Mouse (Mus musculus) layer of hippocampus, postnatal 14 days (tissue): Measurements from ENCODE around the gene Clcn6. TPM values are rescaled to one million over a fixed set of nuclear protein-coding genes. Genes with fewer than 3 reads are reported as not detected.

Experiments used
- DNase-seq, 2 experiments: peaks; one replicate each; pipeline ENCODE4 v3.0.0; 2021 to 2022; ENCODE audit warnings: low spot score in 2 of 2, mixed read lengths in 1 of 2
- total RNA-seq, 2 experiments: library from RNA; stranded (reverse); gene quantifications; 2 replicates each; pipeline ENCODE4 v1.2.3; 2021

Gene Clcn6
- total RNA-seq, 2 experiments from 2014 or later: 64.2 to 65.0 TPM

DNA sequence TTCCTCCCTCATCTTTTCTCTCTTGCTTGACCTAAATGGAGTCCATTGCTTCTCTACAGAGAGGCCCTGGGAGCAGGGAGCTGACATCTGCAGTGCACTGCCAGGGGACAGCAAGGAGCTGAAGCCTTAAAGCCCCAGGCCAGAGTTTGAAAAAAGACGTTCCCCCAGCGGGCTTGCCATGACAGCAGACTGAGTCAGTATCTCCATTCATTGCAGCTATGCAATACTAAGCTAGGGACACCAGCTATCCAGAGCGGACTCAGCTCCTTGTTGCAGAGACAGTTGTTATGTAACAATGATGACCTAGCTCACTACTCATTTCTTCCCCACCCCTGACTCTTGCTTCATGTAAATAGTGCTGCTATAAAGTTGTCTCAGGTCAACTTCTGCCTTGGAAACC is 43.3 kb downstream of the Clcn6 start:
- no peak for DNase-seq

DNA sequence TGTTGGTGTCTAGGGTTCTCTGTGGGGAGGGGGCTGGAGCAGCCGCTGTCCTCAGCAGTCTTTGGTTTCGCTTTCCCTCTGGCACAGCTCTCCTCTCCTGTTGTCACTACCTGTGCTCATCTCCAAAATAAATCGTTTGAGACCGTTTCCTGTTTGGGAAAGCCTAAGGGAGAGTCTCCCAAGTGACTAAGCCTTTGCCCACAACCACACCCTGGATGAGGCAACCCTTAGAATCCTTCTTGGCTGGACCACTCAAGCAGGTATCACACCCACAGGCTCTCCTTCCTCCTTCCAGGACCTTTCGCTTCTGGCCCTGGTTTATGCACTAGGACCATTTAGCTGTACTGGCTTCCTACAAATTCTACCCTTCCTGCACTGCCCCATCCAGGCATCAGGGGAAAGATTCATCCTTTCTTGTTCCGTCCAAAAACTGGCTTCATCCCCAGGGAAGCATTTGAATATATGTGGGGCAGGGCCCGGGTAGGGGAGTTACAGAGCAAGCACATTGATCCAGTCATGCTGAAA is 45.0 kb downstream of the Clcn6 start:
- DNase-seq: no peak

DNA sequence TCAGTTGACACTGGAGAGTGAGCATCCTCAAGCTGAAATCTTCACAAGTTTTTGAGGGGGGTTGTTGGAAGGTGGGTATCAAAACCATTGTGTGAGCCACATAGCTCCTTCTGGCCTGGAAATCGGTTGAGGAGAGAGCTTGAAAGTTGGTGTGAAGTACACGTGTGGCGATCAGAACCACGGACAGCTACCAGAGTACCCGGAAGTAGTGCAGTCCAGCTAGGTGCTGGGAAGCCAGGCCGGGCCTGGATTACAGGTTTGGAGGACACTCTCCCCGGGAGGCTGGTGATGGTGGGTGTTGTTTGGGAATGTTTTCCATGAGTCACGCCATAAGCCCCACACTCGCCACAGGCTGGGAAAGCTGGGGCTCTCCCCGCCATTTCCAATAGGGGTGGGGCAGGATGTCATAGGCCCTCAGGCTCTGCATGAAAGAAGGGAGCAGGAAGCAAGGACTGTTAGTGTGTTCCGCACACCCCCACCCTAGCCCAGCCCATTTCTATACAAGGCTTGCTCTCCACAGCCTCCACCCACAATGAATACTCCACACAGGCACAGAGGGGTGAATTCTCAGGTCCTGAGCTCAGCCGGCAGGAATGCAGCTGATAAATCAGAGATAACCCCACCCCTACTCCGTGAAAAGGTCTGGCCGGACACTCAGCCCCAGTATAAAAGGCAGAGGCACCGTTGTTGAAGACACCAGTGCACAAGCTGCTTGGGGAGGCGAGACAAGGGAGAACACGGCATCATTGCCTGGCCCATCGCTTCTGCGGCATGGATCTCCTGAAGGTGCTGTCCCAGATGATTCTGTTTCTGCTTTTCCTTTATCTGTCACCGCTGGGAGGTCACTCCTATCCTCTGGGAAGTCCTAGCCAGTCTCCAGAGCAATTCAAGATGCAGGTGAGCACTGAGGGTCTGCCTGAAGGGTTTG is 53.2 kb downstream of the Clcn6 start, which contains the start of gene Nppb:
TSS of gene Nppb (plus strand) at position 584 of the 928 bp plus-strand sequence.
- no peak for DNase-seq

DNA sequence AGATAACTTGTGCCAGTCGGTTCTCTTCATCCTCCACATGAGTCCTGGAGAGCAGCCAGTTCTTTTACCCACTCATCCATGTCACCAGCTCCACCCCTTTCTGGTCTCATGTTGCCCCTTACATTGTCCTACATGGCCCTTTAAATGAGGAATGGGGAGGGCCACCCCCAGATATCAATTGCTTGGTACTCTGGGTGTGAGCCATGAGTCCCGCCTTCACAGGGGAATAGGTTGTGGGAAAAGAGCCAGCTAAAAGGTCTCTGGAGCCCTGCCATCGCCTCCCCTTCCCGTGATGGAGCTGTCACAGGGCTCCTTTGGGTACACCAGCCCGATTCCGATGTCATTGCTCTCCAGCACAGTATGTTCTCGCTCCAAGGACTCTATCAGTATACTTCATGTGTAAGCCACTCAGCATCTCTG is 59.2 kb downstream of the Clcn6 start:
- no peak for DNase-seq

DNA sequence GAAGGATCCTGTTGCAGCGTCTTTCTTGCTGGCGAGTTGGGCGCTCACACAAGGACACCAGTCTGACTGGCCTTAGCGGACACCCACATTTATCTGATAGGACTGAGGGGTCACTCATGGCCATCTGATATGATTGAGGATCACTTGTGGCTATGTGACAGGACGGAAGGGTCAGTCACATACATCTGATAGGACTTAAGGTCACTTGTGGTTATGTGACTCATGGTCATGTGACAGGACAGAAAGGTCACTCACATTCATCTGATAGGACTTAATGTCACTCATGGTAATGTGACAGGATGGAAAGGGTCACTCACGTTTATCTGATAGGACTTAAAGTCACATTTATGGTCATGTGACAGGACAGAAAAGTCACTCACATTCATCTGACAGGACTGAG is 60.2 kb downstream of the Clcn6 start:
- no peak for DNase-seq

DNA sequence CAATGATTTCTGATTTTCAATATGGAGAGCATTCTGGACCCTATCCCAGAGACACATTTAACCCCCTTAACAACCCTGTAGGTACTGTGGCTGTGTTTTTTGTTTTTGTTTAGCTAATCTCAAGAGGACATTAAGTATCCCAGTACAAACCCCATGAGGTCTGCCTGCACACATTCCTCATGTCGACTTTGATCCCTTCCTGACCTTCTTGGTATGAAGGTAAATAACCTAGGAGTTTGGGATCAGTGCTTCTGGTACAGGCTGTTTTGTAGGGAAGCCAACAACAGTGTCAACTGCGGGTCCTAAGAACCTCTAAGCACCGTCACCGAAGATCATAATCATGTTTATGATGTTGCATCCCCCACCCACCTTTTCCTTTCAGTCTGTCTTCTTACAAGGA is 60.9 kb downstream of the Clcn6 start:
- no peak for DNase-seq

DNA sequence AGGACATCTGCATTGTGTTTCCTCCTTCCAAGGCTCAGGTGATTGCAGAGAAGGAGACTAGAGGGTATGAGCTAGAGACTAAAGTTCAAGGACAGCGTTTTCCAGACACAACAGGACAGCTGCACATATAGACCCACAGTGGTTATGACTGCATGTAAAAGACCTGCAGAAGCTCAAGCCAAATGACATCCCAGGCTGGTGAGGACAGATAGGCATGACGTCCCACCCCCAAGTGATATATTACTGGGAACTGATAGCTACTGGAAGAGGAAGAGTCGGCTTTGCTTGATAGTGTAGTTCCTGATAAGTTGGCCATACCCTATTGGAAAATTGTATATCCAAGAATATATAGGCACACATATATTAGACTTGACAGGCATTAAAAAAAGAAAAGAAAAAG is 62.4 kb downstream of the Clcn6 start:
- no peak for DNase-seq

DNA sequence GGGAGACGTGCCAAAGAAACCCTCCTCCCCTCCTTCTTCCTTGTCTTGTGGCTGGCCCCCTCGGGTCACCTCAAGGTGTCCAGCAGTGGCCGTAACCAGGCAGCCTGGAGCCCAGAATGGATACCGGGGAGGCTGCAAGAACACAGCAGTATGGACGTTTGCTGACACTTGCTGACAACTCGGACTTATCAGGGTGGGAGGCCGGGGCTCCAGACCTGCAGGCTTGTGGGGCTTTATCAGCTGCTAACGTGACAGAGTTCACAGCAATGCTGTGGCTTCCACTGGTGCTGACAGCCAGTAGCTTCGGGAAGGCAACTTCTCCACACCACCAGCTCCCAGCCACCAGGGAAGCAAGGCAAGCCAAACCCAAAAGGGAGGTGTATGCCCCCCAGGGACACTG is 69.3 kb downstream of the Clcn6 start:
- no peak for DNase-seq

DNA sequence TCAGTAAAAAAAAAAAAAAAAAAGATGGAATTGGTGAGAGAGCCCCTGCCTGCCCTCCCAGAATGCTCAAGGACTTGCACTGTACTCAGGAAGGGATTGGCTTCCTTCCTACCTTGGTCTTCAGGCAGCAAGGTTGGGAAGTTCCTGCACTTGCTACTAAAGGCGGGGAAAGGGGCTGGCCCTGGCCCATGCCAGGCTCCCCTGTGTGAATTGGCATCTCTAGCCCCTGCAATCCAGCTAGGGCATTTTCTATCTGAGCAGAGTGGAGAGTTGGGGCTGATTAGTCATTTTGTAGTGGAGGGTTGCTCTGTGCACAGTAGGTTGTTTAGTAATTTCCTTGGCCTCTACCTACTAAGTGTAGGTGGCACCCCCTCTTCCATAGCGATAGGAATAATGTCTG is 69.8 kb downstream of the Clcn6 start:
- no peak for DNase-seq

DNA sequence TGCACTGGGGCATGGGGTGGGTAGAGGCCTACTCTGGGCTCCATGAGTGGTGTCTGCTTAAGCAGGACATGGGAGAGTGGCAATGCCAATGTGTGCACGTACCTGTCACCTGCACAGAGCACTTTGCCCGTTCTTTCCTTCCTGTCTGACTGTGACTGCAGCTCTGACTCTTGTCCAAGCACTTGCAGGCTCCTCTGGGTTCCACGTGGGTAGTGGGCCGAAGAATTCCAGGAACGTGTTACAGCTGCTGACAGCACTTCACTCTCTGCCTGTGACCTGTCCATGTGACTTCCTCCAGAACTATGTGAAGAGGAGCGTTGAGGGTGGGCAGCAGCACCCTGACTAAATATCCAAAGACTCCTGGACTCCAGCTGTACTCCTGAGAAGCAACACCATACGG is 72.9 kb downstream of the Clcn6 start:
- no peak for DNase-seq

DNA sequence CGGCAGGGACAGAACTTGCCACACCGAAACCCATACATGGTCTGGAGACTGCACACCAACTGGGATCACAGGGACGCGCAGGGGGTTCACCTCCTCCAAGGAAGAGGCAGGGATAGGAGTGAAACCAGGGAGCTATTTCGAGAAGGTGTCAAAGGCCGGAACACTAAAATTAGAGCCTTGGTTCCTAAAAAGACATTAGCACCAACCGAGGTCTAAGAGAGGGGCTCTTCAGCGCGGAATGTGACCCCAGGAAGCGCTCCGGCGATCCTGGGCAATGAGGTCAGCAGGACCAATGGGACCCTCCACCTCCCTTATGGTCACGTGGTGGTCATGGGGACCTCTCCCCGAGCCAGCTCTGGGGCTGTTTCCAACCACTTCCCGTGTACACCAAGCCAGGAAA is 75.0 kb downstream of the Clcn6 start:
- DNase-seq: no peak

DNA sequence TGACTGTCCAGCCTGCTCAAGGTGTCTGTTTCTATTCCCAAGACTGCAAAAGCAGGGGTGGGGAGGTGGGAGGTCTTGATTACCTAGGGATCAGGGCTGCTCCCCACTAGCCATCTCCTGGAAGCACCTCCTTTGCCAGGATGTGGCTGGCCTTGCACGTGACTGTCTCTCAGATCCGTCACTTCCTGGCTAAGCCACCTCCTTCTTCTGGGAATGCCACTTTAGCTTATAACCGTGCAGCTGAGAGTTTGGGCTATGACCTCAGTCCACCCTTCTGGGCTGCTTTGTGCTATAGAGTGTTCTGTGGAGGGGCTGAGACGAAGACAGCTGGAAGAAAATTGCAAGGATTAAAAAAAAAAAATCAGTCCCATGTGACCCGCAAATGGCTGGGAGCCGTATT is 75.8 kb downstream of the Clcn6 start:
- no peak for DNase-seq

DNA sequence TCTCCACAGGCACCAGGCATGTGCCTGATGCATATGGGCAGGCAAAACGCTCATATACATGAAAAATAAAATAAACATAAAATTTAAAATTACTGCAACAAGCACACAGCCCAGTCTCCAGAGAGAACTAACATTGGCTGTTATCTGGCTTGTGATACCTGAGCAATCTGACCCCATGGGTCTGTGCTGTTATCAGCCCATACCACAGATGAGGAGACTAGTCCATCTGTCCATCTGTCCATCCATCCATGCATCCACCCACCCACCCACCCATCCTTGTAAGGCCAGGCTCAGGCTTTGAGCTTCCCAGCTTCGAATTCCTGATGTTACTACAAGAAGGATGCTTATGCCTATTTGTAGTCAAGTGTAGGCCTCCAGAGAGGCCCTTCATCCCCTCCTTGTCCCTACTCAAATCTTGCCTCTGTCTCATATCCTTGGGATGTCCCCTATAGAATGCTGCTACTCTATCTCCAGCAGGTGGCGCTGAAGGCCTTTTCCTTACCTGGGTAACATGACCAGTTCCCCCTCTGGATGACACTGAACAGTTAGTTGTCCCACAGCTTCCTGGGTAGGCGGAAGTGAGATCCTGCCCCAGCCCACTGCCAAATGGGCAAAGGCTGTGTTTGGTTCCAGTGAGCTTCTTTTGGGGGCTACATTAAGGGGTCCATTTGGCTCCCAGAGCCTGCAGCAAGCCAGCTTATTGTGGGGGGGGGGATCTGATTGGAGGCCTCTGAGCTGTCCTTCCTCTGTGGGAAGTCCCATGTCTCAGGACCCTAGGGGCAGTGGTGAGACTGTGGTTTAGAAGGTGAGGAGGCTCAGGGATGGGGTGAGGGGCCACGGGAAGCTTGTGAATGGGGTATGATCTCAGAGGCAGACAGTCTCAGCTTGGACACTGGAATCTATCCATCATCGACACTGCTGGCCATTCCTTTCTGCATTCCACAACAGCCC is 78.5 kb downstream of the Clcn6 start:
- DNase-seq: peak in 1 of 2 experiments; percentile 65

DNA sequence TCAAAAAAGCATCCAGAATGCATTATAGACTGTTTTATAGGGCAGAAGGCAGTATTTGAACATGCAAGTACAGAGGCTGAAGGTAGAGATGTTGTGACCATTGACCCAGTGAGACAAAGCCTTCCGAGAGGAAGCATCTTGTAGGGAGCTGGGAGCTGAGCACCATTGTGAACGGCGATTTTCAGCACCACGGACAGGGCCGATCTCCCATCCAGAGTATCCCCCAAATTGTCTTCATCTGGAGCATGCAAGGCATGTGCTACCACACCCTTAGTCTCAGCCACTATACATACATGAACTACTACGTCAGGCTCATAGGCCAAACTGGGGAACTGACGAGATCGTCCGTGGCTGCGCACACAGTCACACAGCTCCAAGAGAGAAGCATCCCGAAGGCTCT is 81.5 kb downstream of the Clcn6 start:
- no peak for DNase-seq

Other genes starting within 250 kb of the Clcn6 start
- 1 to 10 TPM; 2.8 to 3.1 TPM for gene Zfp984, start 229.0 kb downstream of the Clcn6 start, total RNA-seq
- 10 to 100 TPM; 16.0 to 16.9 TPM for gene Zfp933, start 190.5 kb downstream of the Clcn6 start, total RNA-seq
- 10 to 100 TPM; 20.6 to 21.5 TPM for gene Miip, start 170.0 kb downstream of the Clcn6 start, total RNA-seq
- gene Fv1, start 169.8 kb downstream of the Clcn6 start, total RNA-seq: 1 to 10 TPM; 7.2 to 8.9 TPM
- gene Mfn2, start 134.1 kb downstream of the Clcn6 start, total RNA-seq: 100 to 1,000 TPM; 188 to 200 TPM
- 10 to 100 TPM; 26.7 to 28.4 TPM for gene Plod1, start 102.1 kb downstream of the Clcn6 start, total RNA-seq
- 10 to 100 TPM; 27.7 to 28.8 TPM for gene 2510039O18Rik, start 97.9 kb downstream of the Clcn6 start, total RNA-seq
- gene Nppb, start 53.0 kb downstream of the Clcn6 start, total RNA-seq: not detected
- gene Nppa, start 38.1 kb downstream of the Clcn6 start, total RNA-seq: under 1 TPM; 0.45 to 0.92 TPM
- gene Mthfr, start 256 bp upstream of the Clcn6 start, total RNA-seq: 10 to 100 TPM; 25.6 to 26.4 TPM
- gene Agtrap, start 49.2 kb upstream of the Clcn6 start, total RNA-seq: 1 to 10 TPM; 8.9 to 9.0 TPM
- gene Mad2l2, start 91.6 kb upstream of the Clcn6 start, total RNA-seq: 10 to 100 TPM; 19.8 to 22.1 TPM
- gene Draxin, start 91.9 kb upstream of the Clcn6 start, total RNA-seq: 1 to 10 TPM; 4.8 to 5.6 TPM
- gene Fbxo6, start 113.3 kb upstream of the Clcn6 start, total RNA-seq: 10 to 100 TPM; 24.6 to 27.4 TPM
- 100 to 1,000 TPM in 1 of 2 experiments, 10 to 100 TPM in 1; 98.6 to 111 TPM for gene Fbxo44, start 121.7 kb upstream of the Clcn6 start, total RNA-seq
- 10 to 100 TPM; 65.2 to 72.1 TPM for gene Fbxo2, start 121.8 kb upstream of the Clcn6 start, total RNA-seq
- gene Disp3, start 249.1 kb upstream of the Clcn6 start, total RNA-seq: 10 to 100 TPM; 29.4 to 32.3 TPM